Mouse (Mus musculus) C2C12 (cell line): ENCODE data around the gene Tspyl1. TPM values are rescaled to one million over a fixed set of nuclear protein-coding genes. Genes with fewer than 3 reads are reported as not detected.

Source experiments
- H3K27me3 ChIP-seq: one replicate; pipeline ENCODE4 v1.6.1; 2011; ENCODE audit not compliant: control insufficient read depth, insufficient read depth, insufficient read length
- H3K36me3 ChIP-seq: one replicate; pipeline ENCODE4 v1.6.1; 2011; ENCODE audit not compliant: control insufficient read depth, insufficient read depth
- H3K4me3 ChIP-seq: one replicate; pipeline ENCODE4 v1.5.1; 2011; ENCODE audit warnings: mild to moderate bottlenecking, control low read depth; ENCODE audit not compliant: poor library complexity, insufficient read depth, severe bottlenecking
- H3K79me2 ChIP-seq: one replicate; pipeline ENCODE4 v1.6.1; 2011; ENCODE audit not compliant: control insufficient read depth, insufficient read depth
- H3K79me3 ChIP-seq: one replicate; pipeline ENCODE4 v1.6.1; 2011; ENCODE audit warnings: low read depth, control low read depth
- H3ac ChIP-seq: one replicate; pipeline ENCODE3; 2011; ENCODE audit warnings: low read depth; ENCODE audit not compliant: control insufficient read depth, insufficient read length
- CEBPB ChIP-seq: IDR thresholded peaks from one replicate; pipeline ENCODE4 v1.6.1; 2011; ENCODE audit warnings: low read depth, mild to moderate bottlenecking, control low read depth, moderate library complexity
- CTCF ChIP-seq: IDR thresholded peaks from one replicate; pipeline ENCODE4 v1.5.1; 2011; ENCODE audit not compliant: control insufficient read depth, insufficient read depth, insufficient read length
- FOSL1 ChIP-seq: IDR thresholded peaks from one replicate; pipeline ENCODE4 v1.8.0; 2011; ENCODE audit warnings: mild to moderate bottlenecking, low read length; ENCODE audit not compliant: poor library complexity, insufficient read depth, severe bottlenecking
- MAX ChIP-seq: IDR thresholded peaks from one replicate; pipeline ENCODE4 v1.6.1; 2011; ENCODE audit warnings: mild to moderate bottlenecking, control low read depth
- MYOD1 ChIP-seq: IDR thresholded peaks from one replicate; pipeline ENCODE4 v1.6.1; 2011; ENCODE audit warnings: low read depth; ENCODE audit not compliant: control insufficient read depth, insufficient read length
- MYOG ChIP-seq: IDR thresholded peaks from one replicate; pipeline ENCODE4 v1.6.1; 2011; ENCODE audit not compliant: control insufficient read depth, insufficient read length; ENCODE audit errors: extremely low read depth
- USF1 ChIP-seq: IDR thresholded peaks from one replicate; pipeline ENCODE4 v1.6.1; 2011; ENCODE audit warnings: low read depth, mild to moderate bottlenecking, control low read depth, moderate library complexity
- polyA plus RNA-seq: library from polyadenylated mRNA; unstranded; fragments of >200 nt; fragmentation: generic; extraction: Trizol; gene quantifications from one replicate; pipeline ENCODE4 v1.2.1, GENCODE M21; 2012; ENCODE audit warnings: missing spikeins

Gene Tspyl1
- polyA plus RNA-seq, 1 experiment, result 15.5 TPM

DNA sequence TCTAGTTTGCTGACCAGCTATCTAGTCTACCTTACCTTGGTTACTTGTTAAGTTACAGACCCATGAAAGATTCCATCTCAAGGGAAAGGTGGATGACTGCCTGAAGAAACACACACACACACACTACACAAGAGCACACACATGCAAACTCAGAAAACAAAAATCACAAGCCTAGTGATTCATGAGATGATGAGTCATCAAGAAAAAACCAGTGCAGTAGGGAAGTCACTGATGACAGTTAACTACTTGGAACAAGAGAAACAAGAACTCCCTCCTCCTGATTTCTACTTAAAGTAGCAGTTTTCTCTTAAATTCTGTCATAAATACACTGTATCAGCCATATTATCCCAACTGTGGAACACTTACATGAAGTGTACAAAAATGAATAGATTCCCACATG, 25.1 kb downstream of the Tspyl1 start:
- no peak overlapping the region for H3K4me3 ChIP-seq
- TF ChIP-seq CTCF, result no peak
- no peak overlapping the region for H3ac ChIP-seq
- no peaks in the 10 kb centered on the region for H3K79me3 ChIP-seq
- H3K79me2 ChIP-seq, result no peaks in the 10 kb centered on the region
- no peaks in the 10 kb centered on the region for H3K27me3 ChIP-seq
- H3K36me3 ChIP-seq, result no peaks in the 10 kb centered on the region

DNA sequence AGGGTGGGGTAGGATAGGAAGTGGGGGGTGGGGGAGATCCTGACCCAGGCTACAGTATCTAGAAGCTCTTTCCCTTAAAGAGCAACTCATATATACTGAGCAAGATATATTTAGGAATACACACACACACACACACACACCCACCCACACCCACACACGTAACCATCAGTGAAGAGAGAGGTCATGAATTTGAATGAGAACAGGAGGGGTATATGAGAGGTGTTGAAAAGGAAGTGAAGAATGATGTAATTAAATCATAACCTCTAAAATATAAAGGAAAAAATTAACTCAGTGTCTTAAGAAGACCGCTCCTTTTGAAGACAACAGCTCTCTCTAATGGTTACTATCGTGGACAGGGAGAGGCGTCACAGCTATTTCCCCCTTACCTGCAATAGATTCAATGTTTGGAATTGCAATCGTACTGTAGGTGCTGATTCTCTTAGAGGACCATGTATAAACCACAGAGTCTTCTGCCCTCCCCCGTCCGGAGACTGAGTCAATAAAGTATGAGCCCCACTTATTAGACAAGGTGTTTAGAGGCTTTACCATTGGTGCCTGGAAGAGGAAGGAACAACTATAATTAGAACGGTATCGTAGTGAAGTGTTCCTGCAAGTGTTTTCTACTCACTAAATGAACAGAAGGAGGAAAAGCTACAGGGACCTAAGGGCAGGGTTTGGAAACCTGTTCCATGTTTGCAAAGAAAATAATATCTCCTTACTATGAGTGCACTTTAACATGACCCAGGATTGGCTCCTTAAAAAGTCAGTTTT, 28.1 kb downstream of the Tspyl1 start:
- no peaks in the 10 kb centered on the region for H3K27me3 ChIP-seq
- no peak for TF ChIP-seq USF1
- TF ChIP-seq MAX, result no peak
- TF ChIP-seq CTCF, result no peak
- no peak for TF ChIP-seq FOSL1
- no peak for TF ChIP-seq MYOG
- no peak for TF ChIP-seq MYOD1
- no peak for TF ChIP-seq CEBPB
- no peak overlapping the region for H3ac ChIP-seq
- H3K79me3 ChIP-seq, result no peaks in the 10 kb centered on the region
- H3K79me2 ChIP-seq, result no peaks in the 10 kb centered on the region
- no peak overlapping the region for H3K4me3 ChIP-seq
- H3K36me3 ChIP-seq, result peaks cover 2% of the 10 kb centered on the region

DNA sequence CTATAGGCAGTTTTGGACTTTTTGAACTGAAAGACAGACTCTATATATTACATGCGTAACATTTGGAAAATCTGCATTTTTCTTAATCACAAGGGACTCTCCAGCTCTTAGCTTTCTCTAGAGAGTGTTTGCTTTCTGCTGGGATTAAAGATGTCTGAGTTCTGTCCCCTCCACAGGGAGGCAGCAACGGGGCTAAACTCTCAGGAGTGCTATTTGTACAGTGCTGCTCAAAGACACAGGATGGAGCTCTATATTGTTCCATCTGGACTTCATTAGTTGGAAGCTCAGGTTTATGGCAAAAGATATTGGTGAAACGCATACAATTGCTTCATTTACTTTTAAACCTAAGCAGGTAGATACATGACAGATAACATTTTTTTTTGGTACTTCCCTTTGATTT, 30.5 kb downstream of the Tspyl1 start:
- Histone ChIP-seq H3K79me2 (no peaks in the 10 kb centered on the region), H3K36me3 (peaks cover 2% of the 10 kb centered on the region), H3K4me3 (no peak overlapping the region), H3ac (no peak overlapping the region), H3K79me3 (no peaks in the 10 kb centered on the region), H3K27me3 (no peaks in the 10 kb centered on the region)
- no peak for TF ChIP-seq CEBPB
- TF ChIP-seq FOSL1, result no peak
- TF ChIP-seq CTCF, result no peak
- TF ChIP-seq MYOD1, result no peak
- no peak for TF ChIP-seq MAX
- no peak for TF ChIP-seq MYOG
- no peak for TF ChIP-seq USF1

DNA sequence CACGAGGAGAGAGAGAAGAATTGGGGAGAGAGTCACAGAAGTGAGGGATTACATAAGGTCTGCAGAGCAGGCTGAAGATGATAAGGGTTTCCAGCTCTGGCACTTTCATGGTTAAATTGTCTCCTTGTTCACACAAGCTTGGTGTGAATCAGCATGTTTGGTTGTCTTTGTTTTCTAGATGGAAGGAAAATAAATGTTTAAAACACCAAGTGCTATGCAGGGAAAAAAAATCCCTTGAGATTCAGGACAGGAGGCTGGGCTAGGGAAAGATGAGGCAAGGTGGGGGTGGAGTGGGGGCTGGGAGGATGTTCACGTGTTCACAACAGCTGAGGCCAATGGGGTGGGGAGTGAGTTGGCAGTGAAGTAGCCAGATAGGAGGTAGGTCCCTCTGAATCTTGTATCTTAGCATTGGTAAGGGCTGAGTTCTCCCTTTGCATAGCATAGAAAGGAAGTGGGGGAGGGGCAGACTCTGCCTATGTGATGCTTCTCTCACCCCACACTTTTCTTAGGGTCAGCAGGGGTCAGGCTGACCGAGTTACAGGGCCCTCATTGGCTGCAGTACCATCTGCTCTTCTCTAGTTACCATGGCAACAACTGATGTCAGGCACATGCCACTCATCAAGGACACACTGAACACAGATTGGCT, 34.7 kb downstream of the Tspyl1 start:
- no peaks in the 10 kb centered on the region for H3K27me3 ChIP-seq
- H3K4me3 ChIP-seq, result no peak overlapping the region
- TF ChIP-seq MYOD1 (no peak), FOSL1 (no peak), USF1 (no peak), CEBPB (no peak), CTCF (no peak)
- H3K36me3 ChIP-seq, result peaks cover 2% of the 10 kb centered on the region
- H3K79me2 ChIP-seq, result no peaks in the 10 kb centered on the region
- no peaks in the 10 kb centered on the region for H3K79me3 ChIP-seq
- no peak overlapping the region for H3ac ChIP-seq

DNA sequence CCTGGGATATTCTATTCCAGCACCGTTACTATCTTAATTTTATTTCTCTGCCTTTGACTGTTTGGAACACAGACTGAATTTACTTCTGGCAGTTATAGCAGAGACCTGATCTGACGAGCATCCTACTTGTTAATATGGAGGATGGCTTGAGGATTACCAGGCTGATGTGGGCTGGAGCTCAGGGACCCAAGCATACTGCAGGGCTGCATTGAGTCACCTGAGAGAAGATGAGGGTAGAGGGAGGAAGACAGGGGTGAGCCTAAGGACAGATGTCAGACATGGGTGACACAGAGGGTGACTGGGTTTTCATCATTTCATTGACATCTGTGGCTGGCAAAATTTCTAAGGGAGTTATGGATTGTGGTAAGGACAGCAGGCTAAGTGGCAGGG, 35.2 kb downstream of the Tspyl1 start:
- Histone ChIP-seq H3K79me3 (no peaks in the 10 kb centered on the region), H3K79me2 (no peaks in the 10 kb centered on the region), H3K27me3 (no peaks in the 10 kb centered on the region), H3ac (no peak overlapping the region), H3K4me3 (no peak overlapping the region), H3K36me3 (peaks cover 2% of the 10 kb centered on the region)
- TF ChIP-seq MAX (no peak), CEBPB (no peak), MYOG (no peak), MYOD1 (no peak), FOSL1 (no peak), CTCF (no peak), USF1 (no peak)

DNA sequence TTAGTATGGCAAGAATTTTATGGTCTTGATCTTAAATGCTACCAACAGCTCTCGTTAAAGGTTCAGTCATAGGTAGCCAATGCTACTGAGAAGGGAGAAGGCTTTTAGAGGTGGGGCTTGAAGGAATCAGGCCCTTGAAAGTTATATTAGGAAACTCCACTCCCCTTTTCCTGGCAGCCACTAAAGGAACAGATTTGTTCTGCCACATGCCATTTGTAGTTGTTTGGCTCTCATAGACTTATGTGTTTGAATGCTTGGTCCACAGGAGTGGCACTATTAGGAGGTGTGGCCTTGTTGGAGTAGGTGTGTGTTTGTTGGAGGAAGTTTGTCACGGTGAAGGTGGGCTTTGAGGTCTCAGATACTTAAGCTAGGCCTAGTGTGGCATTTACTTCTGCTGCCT, 38.8 kb downstream of the Tspyl1 start:
- Histone ChIP-seq H3K36me3 (no peaks in the 10 kb centered on the region), H3ac (no peak overlapping the region), H3K27me3 (no peaks in the 10 kb centered on the region), H3K79me3 (no peaks in the 10 kb centered on the region), H3K4me3 (no peak overlapping the region), H3K79me2 (no peaks in the 10 kb centered on the region)
- TF ChIP-seq FOSL1 (no peak), MYOG (no peak)
